Mouse (Mus musculus) MN1 (cell line): ENCODE results near the gene Flt1.
"Not testable (repeated sequence)": the region's sequence is repeated elsewhere in the genome, so short reads cannot be mapped to it uniquely, and the experiment has no call there.

Experiments
- DNase-seq: peaks from one replicate; pipeline ENCODE4 v3.0.0-alpha.2; 2016; ENCODE audit warnings: low spot score

Gene Flt1

DNA sequence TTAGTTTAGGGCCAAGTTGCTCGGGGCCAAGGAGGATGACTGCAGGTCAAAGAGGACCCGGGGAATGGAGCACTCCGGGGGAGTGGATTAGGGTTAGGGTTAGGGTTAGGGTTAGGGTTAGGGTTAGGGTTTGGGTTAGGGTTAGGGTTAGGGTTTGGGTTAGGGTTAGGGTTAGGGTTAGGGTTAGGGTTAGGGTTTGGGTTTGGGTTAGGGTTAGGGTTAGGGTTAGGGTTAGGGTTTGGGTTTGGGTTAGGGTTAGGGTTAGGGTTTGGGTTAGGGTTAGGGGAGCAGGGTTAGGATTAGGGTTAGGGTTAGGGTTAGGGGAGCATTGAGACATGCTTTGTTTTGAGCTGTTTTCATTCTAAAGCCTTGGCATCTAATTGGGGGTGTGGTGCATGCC lies 114.5 kb downstream of the Flt1 start:
- DNase-seq = not testable (repeated sequence)

DNA sequence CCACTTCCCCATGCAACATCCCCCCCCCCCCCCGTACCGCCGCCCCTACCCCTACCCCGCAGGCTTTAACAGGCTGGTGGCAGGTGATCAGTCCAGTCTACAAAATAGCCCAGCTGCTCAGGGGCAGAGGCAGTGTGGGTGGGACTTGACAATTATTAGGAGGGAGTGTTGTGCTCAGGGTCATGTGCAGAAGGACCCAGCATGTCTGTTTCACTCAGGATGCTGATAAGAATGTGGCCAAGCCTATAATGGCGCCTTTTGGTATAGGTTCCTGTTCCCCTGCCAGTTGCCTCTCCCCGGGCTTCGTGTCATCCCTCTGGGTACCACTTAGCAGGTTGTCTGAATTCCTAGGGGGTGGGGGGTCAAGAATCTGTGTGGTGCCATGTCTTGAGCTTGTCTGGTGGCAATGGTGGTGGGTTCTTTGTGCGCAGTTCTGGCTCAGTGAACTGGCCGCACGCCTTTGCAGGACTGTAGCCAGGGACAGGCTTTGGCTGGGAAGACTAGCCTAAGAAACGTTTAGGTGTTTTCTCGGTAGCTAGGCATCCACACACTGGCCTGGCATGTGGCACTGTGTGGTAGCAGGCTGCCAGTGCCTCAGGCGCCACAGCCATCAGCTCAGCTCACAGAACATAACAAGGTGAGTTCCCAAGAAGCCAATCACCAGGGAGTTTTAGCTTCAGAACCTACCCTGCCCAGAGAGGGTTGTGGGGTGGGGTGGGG lies 118.4 kb downstream of the Flt1 start:
- no peak for DNase-seq

DNA sequence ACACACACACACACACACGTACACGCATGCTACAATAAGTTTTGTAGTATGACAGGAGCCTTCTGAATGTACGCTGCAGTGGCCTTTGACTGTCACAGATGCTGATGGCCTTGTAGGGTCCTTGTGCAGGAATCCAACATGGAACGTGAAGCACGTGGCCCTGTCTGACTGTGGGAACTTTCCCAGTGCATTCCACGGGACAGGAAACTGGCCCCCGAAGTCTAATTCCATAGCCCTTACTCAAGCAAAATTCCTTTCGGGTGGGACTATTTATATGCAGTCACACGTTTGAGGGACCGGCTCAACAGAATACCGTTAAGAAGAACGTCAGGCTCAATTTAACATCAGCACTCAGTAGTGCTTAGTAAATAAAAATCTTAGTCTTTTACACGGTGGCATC lies 119.1 kb downstream of the Flt1 start:
- DNase-seq = no peak

DNA sequence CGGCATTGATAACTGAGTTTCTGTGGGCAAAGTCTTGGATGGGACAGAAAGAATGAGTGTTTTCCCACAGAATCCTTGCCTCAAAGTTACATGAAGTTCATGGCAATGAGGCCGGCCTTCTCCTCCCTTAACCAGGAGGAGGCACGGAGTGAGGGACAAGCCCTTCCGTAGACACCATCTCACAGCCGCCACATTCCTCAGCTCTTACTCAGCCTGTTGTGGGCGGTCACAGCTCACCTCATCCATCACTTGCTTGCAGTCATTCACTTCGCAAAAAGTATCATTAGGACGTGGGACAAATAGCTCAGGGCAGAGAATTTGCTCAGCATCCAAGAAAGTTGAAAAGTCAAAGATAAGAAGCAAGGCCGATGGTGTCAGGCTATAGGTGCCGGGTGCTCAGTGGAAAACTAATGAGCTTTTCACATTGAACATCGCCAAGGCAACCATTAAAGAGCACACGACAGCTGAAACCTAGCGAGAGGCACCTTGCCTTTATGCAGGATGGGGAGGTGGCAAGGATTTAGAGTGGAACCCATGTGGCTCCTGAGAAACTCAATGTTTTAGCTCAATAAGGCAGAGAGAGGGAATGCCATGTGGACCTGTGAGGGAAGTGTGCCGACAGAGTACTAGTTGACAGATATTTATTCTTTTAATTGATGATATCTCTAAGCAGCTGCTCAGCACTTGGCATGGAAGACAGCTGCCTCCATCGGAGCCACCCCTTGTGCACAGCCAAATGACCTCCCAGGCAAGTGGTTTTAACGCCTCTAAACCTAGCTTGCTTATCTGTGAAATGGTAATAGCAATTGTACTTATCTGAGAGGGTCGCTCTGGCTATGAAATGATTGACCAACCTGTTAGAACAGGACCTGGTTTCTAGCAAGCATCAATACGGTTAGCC lies 124.1 kb downstream of the Flt1 start:
- DNase-seq = no peak

DNA sequence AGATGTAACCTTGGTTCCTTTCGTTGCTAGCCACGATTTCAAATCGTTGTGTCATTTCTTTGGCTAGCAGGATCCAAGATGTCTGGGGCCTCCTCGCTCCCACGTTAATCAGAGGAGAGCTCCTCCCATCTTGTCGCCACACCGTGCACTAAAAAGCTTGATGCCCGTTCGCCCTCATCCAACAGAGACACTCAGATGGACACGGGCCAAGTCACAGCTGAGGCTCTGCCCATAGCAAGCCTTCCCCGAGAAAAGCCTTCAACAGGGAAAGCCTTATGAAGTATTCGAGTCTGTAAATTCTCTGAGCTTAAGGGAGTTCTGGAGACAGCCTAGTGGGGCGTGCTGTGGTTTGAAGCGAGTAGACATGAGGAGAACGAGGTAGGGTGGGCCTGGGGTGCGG lies 128.0 kb downstream of the Flt1 start:
- DNase-seq = peak; percentile 16

DNA sequence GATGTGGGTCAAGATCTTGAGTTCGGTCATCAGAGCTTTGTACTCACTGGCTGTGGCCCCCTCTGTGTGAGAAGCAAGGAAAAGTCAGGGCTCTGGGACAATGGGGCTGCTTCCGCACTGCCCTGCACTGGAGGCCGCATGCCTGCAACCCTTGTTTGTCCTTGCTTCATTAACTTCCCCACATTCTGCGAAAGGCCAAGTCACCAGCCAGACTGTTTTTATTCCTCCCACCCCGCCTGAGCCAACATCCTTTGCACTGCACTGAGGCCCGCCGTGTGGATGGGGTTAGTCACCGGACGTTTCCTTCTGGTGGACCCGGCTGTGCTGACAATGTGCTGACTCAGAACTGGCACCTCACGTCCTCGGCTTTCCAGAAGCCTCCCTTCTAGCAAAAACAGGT lies 136.0 kb downstream of the Flt1 start:
- DNase-seq = no peak

DNA sequence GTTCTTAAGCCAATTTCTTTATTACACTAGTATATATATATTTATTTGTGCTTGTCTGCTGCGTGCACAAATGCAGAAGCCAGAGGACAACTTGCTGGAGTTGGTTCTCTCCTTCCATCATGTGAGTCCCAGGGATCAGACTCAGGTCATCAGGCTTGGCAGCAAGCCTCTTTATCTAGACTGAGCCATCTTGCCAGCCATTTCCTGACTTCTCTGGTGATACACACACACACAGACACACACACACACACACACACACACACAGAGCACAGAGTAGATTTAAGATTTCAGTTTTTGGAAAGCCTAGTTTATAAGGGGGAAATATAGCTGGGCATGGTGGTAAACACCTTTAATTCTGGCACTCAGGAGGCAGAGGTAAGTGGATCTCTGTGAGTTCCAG lies 140.7 kb downstream of the Flt1 start:
- DNase-seq = no peak

DNA sequence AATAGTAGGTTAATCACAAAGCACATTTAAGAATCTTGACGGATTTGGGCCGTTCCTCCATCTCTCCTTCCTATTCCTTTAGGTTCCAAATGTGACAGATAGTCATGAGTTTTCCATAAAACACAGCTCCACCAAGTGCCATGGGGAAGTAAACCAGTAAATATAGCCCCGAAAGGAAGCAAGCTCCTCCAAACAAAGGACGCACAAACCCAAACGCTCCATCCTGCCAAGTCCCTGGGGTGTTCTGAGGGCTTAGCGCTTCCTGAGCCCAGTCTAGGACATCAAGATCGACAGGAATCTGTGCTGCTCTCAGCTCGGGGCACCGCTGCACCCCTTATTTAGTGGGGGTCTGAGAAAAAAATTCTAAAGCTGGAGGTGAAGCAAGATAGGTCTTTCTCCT lies 141.2 kb downstream of the Flt1 start:
- DNase-seq = no peak

DNA sequence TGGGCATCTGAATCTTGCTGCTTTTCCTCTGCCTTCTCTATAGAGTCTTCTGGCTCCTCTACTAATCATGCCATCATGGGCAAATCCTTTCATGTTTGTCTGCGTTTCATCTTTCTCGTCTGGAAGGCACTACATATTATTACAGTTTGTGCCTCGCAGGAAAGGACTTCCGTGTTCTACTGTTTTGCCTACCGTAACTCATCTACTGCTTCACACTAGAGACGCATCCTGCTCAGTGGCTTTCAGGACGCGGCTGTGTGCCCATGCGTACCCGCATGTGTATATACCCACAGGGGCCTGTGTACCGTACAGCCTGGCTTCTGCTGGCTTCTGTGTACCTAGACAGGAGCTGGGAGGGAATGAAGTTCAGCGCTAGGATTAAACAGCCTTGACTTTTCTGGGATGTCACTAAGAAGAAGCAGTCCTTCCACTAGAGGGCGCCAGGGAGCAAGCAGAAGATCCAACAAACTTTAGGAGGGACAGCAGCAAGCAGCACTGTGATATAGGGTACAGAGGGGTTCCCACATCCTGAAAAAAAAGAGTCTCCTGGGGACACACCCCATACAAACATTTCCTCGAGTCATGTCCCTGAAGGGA lies 142.0 kb downstream of the Flt1 start:
- DNase-seq = peak; percentile 34

DNA sequence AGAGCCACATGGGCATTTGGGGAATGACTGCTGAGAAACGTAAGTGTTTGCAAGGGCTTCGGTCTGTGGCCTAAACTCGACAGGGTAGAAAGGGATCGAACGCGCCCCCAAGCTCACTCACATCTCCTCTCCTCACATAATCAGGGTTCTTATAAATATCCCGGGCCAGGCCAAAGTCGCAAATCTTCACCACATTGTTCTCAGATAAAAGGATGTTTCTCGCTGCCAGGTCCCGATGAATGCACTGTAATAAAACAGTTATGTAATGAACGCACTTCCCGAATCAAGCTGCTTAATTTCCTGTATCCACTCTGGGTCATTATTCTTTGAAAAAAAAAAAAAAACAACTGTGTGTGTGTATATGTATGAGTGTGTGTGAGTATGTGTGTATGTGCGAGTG lies 145.6 kb downstream of the Flt1 start:
- no peak for DNase-seq

DNA sequence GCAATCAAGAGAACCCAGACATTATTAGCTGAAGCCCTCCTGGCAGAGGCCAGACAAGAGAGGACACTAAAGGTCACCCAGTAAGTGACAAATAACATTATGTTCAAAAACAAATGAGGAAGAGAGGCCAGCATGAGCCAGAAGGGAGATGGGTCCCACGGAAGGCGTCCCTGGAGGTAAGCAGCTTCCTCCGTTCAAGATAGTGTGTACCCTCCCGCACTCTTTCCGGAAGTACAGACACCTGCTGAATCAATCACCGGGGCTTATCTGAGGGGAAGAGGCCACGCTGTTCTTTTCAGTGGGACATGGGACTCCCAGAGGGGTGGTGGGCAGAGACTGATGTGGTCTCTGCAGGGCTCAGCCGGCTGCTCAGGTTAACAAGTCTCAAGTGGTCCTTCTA lies 146.1 kb downstream of the Flt1 start:
- DNase-seq = no peak

DNA sequence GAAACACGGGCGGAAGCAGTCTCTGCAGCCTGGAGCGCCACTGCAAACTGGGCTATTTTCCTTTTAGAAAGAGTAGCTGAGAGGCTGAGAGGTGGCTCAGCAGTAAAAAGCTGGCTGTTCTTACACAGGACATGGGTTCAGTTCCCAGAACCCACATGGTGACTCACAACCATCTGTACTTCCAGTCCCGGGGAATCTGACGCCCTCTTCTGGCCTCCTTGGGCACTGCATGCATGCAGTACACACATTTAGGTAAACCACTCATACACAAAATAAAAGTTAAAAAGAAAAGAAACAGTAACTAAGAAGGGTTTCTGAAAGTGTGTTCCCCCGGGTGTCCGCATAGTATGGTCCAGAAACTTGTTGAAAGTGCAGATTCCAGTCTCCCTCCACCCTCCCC lies 146.7 kb downstream of the Flt1 start:
- no peak for DNase-seq

DNA sequence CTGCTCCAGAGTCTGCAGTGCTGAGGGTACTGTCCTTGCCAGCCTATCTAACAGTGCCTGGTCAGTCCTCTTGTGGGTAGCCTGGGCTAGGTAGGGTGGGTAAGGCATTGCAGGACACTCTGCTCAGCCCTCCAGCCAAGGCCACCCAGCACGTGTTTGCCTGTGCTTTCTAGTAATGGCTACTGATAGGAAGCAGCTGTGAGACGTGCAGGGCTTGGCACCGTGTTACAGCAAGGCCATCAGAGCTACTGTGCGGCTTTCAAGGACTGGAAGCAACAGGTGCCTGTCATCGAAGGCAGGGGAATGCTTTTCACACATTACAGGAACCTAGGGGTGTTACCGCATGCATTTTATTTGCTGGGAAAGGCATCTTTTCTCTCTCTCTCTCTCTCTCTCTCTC lies 148.8 kb downstream of the Flt1 start:
- DNase-seq = no peak

DNA sequence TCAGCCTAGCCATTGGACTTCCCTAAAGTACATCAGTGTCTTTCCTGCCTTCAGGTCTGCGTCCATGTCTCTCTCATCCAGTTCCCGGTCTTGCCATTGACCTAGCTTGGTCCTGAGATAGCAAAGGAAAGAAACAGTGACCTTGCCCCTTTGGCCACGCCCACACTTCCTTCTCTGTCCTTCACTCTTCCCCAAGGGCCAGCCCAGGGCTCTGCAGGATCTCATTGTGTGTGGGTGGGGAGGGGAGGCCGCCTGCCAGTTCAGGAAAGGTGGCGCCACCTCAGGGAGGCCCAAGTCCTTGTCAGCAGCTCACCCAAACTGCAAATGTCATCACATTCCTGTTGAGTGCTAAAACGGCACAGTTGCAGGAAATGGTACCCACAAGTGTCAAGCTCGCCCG lies 151.3 kb downstream of the Flt1 start:
- no peak for DNase-seq

DNA sequence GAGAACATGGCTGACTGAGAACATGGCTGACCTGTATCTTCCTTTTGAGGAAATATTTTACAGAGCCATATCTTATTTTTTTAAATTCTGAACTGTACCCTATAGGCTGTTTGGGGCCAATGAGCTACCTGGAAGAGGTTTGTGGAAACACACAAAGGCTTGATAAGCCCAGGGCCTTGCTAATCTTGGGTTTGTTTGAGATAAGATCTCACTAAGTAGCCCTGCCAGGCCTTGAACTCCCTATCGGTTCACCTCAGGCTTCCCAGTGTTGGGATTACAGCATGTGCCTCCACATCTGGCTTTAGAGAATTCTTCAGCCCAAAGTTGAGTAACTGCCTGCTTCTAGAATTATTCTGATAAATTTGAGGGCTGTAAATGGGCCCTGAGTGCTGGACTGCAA lies 152.3 kb downstream of the Flt1 start:
- no peak for DNase-seq

DNA sequence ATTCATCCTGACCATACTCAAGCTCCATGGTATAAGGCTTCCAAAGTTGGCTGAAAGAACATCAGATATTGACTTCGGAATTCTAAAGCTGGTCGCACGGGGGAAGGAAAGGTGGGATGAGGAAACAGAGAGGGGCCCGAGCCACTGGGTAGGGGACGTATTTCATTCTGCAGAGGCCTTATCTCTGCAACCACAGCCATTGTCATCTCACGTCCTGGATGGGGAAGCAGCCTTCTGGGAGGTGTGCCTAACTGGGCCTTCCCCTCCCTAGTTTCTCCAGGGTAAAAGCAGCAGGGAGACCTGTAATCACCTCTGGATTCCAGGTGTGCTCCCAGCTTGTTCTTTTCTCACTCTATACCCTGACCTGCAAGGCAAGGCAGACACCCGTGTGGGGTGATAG lies 153.1 kb downstream of the Flt1 start:
- DNase-seq = no peak

DNA sequence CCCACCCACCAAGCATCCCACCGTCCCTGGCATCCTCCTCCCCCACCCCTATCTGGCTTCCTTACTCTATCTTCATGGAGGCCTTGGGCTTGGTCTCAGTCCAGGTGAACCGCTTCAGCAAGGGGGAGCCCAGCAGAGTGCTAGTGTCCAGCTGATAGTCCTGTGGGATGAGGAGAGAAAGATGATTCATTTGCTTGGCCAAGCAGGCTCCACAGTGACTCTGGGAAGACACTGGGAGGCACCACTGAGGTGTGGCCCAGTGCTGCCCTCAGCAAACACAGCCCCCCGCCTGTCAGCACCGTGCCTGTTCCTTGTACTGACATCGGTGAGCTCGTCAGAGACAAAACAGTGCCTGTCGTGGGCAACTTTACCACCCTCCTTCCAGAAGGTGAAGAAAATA lies 159.5 kb downstream of the Flt1 start:
- DNase-seq = no peak

DNA sequence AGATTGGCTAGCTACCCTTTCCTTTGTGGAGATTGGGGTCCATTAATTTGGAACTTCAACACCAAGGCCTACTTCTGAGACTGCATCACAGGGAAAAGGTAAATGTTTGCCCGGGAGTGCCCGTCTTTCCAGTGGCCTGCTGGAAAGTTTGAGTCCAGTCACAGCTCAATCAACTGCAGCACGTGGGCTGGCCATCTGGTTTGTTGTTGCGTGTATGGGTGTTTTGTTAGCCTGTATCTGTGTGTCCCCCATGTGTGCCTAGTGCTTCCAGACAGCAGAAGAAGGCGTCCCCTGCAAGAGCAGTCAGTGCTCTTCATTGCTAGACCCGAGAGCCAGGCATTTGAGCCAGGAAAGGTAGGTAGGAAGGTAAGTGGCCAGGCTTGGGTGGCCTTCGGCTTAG lies 160.4 kb downstream of the Flt1 start:
- DNase-seq = no peak

DNA sequence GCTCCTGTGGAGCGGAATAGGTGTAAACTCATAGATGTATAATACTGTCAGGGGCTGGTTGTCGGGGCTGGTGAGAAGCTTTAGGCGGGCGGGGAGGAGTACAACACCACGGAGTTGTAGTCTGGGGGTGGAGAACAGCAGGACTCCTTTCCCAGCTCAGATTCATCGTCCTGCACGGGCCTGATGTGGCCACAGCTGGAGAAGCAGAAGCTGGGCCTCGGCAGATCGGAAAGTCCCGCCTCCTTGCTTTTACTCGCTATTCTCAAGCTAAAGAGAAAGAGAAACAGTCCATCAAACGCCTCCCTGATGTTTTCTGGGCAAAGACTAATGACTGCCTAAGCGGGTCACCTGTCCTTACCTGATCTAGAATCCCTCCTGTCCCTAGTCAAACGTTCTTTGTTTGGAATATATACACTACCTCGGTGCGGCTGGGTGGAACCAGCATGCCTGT lies 161.6 kb downstream of the Flt1 start:
- no peak for DNase-seq

DNA sequence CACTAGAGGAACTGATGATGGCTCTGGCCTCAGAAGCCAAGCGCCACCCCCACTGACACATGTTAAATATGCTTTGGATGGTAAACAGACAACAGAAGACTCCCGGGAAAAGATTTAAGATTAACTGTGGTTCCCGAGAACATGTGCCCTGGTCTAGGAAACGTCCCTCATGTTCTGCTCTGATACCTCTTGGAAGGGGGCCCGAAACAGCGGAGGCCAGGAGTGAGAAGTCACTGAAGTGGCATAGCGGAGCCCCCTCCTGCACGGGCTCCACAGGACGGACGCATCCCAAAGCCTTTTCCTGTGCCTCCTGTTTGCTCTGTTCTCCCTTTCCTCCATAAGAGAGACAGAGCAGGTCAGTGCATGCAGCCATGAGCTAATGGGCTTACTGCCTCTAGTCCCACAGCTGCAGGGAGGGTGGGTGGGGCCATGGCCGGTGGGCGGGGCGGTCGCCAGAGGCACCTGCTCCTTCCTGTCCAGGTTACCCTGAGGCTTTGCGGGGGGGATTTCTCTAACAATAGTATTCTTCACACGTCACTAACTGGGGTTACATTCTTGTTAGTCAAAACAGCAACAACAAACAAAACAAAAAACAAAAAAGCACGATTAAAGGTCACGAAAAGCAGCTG lies 162.2 kb downstream of the Flt1 start:
- DNase-seq = no peak

DNA sequence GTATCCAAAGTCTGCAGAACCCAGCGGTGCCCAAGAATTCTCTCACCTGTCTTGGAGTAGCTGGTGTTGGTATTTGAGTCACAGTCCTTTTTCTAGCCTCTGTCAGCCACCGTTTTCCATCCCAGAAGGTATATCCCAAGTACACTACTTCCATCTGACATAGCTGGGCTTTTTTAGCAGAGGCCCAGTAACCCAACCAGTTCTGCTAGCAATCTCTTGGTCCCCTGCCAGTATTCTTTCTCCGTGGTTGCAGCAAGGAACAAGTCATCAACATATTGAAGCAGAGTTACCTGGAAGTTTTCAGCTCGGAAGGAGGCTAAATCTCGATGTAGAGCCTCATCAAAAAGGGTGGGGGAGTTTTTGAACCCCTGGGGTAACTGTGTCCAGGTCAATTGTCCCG lies 168.2 kb downstream of the Flt1 start:
- not testable (repeated sequence) for DNase-seq

DNA sequence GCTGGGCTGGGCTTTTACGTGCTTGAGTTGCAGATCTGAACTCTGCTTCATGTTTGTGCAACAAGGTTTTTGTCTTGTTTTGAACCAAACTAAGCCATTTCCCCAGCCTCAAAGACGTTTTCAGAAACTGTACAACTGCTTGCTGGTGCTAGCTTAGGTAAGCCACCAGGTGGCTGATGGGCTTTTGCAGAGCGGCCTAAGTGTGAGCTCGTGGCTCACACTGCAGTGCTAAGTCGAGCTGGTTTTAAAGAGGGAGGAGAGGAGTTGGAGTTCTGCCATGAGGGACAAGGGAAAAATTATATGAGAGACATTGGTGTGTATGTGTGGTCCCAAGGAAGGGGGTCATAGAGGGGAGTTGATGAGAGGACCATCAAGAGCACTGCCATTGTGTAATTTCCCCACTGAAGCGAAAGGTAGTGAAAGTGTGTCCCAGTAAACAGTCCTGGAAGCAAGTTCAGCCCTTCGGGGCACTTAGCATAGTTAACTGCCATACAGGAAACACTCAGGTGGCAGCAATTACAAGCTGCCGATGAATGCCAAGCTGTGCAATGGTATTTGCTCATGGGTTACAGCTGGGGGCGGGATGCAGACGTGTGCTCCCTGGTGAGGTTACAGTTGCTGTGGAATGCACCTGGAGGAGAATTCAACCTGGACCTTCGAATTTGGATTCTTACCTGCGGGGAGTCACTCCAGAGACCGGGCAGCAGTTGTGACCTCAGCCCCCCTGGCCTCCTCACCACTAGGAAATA lies 173.8 kb downstream of the Flt1 start:
- DNase-seq = no peak
